ENCODE assay signal across 8 mouse cellular contexts in genomic region chr4:129810798-129811604, GRCm38 (mm10). TPM values are rescaled to one million over a fixed set of nuclear protein-coding genes. Genes with fewer than 3 reads are reported as not detected.
DNase-seq lines count a peak whose midpoint lies in the region; ATAC-seq lines count a peak whose summit lies in the region.

TSS of gene Ptp4a2 (plus strand) at chr4:129811219.

- peaks cover 17% of the 10 kb centered on the region for H3K4me1 ChIP-seq in limb, embryonic 12.5 days (replicated peaks)
- peaks cover 6% of the 10 kb centered on the region for H3K4me1 ChIP-seq in midbrain, embryonic 12.5 days
- peaks cover 10% of the 10 kb centered on the region for H3K4me1 ChIP-seq in stomach, embryonic 14.5 days (ENCODE audit: control insufficient read depth, insufficient read depth, low read length)

- H3K4me3 ChIP-seq in limb, embryonic 12.5 days (replicated peaks) = peak within 1 kb of the TSS; percentile 41
- peak within 1 kb of the TSS; percentile 35 for H3K4me3 ChIP-seq in midbrain, embryonic 12.5 days
- peak within 1 kb of the TSS; percentile 38 for H3K4me3 ChIP-seq in stomach, embryonic 14.5 days (ENCODE audit: low read depth, low read length)

- peak within 1 kb of the TSS; percentile 82 for H3K4me2 ChIP-seq in limb, embryonic 12.5 days
- H3K4me2 ChIP-seq in midbrain, embryonic 12.5 days (replicated peaks) = peak within 1 kb of the TSS; percentile 57
- peak within 1 kb of the TSS; percentile 75 for H3K4me2 ChIP-seq in stomach, embryonic 14.5 days (replicated peaks; ENCODE audit: low read depth, low read length)

- H3K36me3 ChIP-seq in limb, embryonic 12.5 days = no peaks in the 10 kb centered on the region
- H3K36me3 ChIP-seq in midbrain, embryonic 12.5 days = no peaks in the 10 kb centered on the region
- H3K36me3 ChIP-seq in stomach, embryonic 14.5 days (ENCODE audit: control insufficient read depth, insufficient read depth, low read length) = no peaks in the 10 kb centered on the region

- H3K27ac ChIP-seq in limb, embryonic 12.5 days = no peak within 1 kb of the TSS
- H3K27ac ChIP-seq in midbrain, embryonic 12.5 days (replicated peaks) = no peak within 1 kb of the TSS
- peak within 1 kb of the TSS; percentile 67; the same call in 1 of the 2 replicates for H3K27ac ChIP-seq in stomach, embryonic 14.5 days (ENCODE audit: low read length)

- no peaks in the 10 kb centered on the region for H3K9me3 ChIP-seq in limb, embryonic 12.5 days
- no peaks in the 10 kb centered on the region for H3K9me3 ChIP-seq in midbrain, embryonic 12.5 days
- H3K9me3 ChIP-seq in stomach, embryonic 14.5 days (ENCODE audit: control insufficient read depth, low read depth, low read length) = no peaks in the 10 kb centered on the region

- peak; percentile 47; the same call in 1 of the 2 replicates for ATAC-seq in limb, embryonic 12.5 days (ENCODE audit: insufficient number of reproducible peaks, insufficient read depth, low FRiP score, low TSS enrichment, low read depth)
- ATAC-seq in midbrain, embryonic 12.5 days (ENCODE audit: low FRiP score, low read depth) = no peak
- peak; percentile 84 for ATAC-seq in stomach, embryonic 14.5 days (ENCODE audit: insufficient number of reproducible peaks, insufficient read depth, low FRiP score, low read depth)

- no peaks in the 10 kb centered on the region for H3K27me3 ChIP-seq in limb, embryonic 12.5 days
- peaks cover 19% of the 10 kb centered on the region for H3K27me3 ChIP-seq in midbrain, embryonic 12.5 days
- H3K27me3 ChIP-seq in stomach, embryonic 14.5 days (ENCODE audit: control insufficient read depth, insufficient read depth, low read length) = no peaks in the 10 kb centered on the region

- peak; percentile 99 for DNase-seq in R1 (ENCODE audit: low read depth, low spot score)
- peak; percentile 67 for DNase-seq in embryo, embryonic 10.5 days (ENCODE audit: low spot score)
- DNase-seq in heart, adult 18-20 months = peak; percentile 76 to 89
- peak; percentile 64 for DNase-seq in kidney, adult 11 months
- DNase-seq in frontal cortex, postnatal 14 days (ENCODE audit: low spot score in 2 of 2) = no peak

- peak within 1 kb of the TSS; percentile 51 for H3K9ac ChIP-seq in limb, embryonic 12.5 days (replicated peaks)
- H3K9ac ChIP-seq in midbrain, embryonic 12.5 days (replicated peaks) = peak within 1 kb of the TSS; percentile 49
- H3K9ac ChIP-seq in stomach, embryonic 14.5 days (replicated peaks; ENCODE audit: low read depth, low read length) = peak within 1 kb of the TSS; percentile 36; the same call in 1 of the 2 replicates

- 6% methylated on average over 35 of the region's 35 CpGs for WGBS in limb, embryonic 12.5 days
- 23% methylated on average over 35 of the region's 35 CpGs for WGBS in midbrain, embryonic 12.5 days
- 9% methylated on average over 35 of the region's 35 CpGs for WGBS in stomach, embryonic 14.5 days

RNA-seq across cellular contexts. Expression of gene Ptp4a2, which starts in this region (rescaled TPM):
- 100 to 1,000 TPM; 202 to 222 TPM for total RNA-seq in heart, adult 18-20 months (2021)
- polyA plus RNA-seq in limb, embryonic 12.5 days (2016; fragmentation: Nextera tagmentation; extraction: Ambion mirVana) = 327 and 335 TPM in 2 replicates
- polyA plus RNA-seq in midbrain, embryonic 12.5 days (2016; fragmentation: Nextera tagmentation; extraction: Ambion mirVana) = 345 and 375 TPM in 2 replicates
- 252 and 294 TPM in 2 replicates for polyA plus RNA-seq in stomach, embryonic 14.5 days (2014; fragmentation: Nextera tagmentation; extraction: Ambion mirVana)

Comparison
In these comparisons a context has a peak if more than half of its experiments do, and no peak if none do; other contexts are left out.
1. DNase-seq: peak in R1 (single experiment), embryo, embryonic 10.5 days (single experiment), heart, adult 18-20 months (2 of 2) and kidney, adult 11 months (single experiment); none in frontal cortex, postnatal 14 days (0 of 2).
2. Peak in every context shown above with its lines, with median percentiles within 50 percentile points of each other: H3K4me2 ChIP-seq, H3K4me3 ChIP-seq and H3K9ac ChIP-seq.